Mouse (Mus musculus) olfactory bulb, adult 2 months (tissue): ENCODE results near the gene Gm43517.
A peak's percentile ranks its signal among the peaks of the same experiment; 100 is the strongest.

Source experiments
- CTCF ChIP-seq: fragments of 200-500 bp; IDR thresholded peaks from 2 replicates; pipeline ENCODE4 v1.5.1; 2012; ENCODE audit warnings: low read depth, mild to moderate bottlenecking, low read length, moderate library complexity; ENCODE audit not compliant: insufficient read depth
- POLR2A ChIP-seq: fragments of 200-500 bp; IDR thresholded peaks from 2 replicates; pipeline ENCODE4 v1.6.1; 2012; ENCODE audit warnings: mild to moderate bottlenecking, low read depth, low read length, moderate library complexity; ENCODE audit not compliant: insufficient read depth

GRCm38 (mm10) chr12:49401119-49401795 lies 16.3 kb downstream of the Gm43517 start:
- no peak for TF ChIP-seq CTCF
- peak; percentile 23; the same call in 1 of the 2 replicates for TF ChIP-seq POLR2A
